Mouse (Mus musculus) kidney, postnatal 36 days (tissue): Measurements from ENCODE around the gene Lrfn1.

ENCODE experiments used
- DNase-seq, 2 experiments: peaks; one replicate each; pipeline ENCODE4 v3.0.0; 2021 to 2022; ENCODE audit warnings: mixed read lengths in 2 of 2

Lrfn1 gene

DNA sequence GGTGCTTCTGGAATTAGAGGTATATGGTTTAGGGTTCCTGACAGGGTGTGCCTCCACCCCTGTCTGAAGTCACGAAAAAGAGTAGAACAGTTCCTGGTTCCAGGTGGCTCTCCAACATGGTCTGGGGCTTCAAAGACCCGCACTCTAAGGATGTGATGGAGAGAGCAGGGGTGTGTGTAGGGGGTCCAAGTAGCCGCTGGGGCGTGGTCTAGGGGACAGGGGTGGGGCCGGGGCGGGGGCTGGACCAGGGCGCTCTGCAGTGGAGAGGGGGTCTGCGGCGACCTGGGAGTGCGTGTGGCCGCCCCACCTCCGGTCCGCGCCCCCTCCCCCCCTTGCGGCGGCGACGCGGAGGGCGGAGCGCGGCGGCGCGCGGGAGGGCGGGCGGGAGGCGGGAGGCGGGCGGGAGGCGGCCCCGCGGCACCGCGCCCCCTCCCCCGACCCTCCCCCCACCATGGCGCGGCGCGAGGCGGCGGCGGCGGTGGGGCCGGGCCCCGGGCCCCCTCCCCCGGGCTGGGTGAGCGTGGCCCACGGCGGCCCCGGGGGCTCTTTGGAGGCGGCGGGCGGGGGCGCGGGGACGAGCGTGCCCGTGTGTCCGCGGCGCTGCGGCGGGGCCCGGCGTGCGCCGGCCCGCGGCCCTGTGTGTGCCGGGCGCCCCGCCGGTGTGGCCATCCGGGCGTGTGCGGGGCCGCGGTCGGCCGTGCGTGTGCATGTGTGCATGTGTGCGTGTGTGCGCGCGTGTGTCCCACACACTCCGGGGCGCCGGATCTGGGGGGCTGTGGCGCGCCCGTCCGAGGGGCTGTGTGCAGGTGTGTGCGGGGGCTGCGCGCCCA is at the start of gene Lrfn1:
Gene Lrfn1, plus strand, starts transcription at position 450 of the 830 bp plus-strand sequence.
- peak in 1 of 2 experiments; percentile 29 for DNase-seq

DNA sequence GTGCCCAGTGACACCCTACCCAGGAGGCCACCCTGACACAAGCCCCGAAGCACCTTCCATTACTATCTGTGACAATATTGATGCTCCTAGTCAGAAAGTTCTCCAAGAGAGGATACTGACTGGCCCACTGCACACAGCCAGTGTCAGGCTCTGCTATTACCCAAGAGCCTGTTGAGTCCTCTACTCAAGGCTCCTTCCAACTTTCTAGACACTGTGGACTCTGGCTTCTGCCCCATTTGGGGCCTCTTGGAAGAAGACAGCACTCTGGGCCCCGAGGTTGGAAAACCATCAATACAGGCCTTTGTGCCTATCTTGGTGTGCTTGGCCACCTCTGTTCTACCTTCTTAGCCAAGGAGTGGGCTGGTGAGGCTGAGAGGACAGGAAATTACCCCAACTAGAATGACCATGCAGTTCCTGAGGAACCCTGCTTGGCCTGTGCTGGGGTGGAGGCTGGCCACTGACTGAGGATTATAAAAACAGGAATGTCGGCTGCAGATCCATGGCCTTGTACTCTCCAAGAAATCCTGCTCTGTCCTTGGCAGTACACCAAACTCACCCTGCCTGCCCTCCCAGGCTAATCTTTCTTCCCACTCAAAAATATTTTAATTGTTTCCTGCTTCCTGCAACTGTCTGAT is 40.8 kb upstream of the Lrfn1 start:
- peak; percentile 69 to 81 for DNase-seq

DNA sequence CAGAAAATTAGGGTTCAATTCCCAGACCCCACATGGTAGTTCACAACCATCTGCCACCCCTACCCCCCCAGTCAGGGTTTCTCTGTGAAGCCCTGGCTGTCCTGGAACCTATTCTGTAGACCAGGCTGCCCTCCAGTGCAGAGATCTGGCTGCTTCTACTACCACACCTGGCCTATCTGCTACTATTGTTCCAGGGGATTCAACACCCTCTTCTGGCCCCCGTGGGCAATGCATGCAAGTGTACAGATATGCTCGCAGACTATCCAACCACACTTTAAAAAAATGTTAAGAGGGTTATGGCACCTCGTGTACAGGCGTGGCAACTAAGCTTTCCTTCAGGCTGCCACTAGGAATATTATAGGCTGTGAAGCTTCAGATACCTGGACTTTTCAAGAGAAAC is 39.0 kb upstream of the Lrfn1 start:
- no peak for DNase-seq

DNA sequence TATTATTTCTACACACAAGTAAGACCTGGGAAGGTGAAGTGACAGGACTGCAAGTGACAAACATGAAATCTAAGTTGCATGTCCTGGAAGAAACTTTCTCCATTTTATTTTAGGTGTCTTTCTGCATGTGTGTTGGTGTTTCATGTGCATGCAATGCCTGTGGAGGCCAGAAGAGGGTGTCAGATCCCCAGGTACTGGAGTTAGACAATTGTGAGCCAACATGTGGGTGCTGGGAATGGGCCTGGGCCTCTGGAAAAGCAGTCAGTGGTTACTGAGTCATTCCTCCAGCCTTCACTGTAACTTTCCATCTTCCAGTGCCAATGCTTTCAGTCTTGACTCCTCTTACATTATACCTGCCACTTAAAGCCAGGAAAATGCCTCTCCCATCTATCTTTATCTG is 34.4 kb upstream of the Lrfn1 start:
- no peak for DNase-seq

DNA sequence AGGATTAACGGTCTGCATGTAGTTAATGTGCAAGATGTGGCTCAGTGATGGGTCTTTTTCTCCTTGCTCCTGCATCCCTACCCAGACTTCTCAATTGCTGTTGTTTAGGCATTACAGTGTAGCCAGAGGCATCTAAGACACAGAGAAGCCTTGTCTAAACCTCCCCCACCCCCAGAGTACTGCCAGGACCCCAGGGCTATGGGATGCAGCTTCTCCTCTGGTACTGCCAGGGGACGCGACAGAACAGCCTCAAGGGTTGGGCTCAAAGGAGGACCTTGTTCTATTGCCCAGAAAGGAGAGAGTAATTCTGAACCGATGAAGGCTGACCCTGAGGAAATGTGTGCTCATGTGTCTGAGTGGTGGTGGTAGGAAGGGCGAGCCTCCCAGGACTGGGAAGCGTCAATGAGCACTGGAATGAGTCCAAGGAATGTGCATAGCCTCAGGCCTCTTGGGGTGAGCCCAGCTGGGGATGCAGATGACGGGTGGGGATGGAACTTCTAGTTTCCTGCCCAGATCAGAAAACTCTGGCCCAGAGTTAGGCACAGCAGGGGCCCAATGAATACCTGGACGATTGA is 33.6 kb upstream of the Lrfn1 start:
- peak; percentile 76 to 84 for DNase-seq

DNA sequence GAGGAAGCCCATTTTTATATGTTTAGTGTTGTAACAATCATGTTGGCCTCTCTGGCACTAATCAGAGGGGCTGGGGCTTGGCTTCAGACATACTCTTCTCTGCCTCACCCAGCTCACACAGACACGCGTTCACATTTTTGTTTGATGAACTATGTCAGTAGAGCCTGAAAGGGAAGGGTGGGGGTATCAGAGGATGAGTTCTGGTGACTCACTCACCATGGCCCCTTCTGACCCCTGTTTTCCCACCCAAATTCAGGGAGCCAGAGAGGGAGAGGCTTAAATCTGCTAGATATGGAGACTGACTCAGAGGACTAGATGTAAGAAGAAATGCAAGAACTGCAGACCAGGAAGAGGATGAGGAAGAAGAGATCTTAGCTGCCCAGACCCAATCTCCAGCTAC is 32.4 kb upstream of the Lrfn1 start:
- no peak for DNase-seq

DNA sequence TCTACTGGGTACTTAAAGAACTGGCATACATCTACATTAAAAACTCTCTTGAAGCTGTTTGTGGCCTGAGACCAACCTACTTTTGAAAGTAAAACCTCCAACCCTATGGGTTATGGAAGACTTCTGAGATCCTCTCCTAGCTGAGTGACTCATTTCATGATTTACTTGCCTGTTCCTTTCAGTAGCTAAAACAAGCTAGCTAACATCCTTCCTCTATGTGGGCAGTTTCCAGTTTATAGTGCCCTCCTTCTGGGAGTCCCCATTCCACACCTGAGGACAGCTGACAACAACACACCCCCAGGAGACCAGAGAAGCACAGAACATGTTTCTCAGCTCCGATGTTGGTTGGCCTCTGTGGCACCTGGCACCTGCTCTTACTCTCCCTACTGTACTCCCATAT is 28.8 kb upstream of the Lrfn1 start:
- no peak for DNase-seq

DNA sequence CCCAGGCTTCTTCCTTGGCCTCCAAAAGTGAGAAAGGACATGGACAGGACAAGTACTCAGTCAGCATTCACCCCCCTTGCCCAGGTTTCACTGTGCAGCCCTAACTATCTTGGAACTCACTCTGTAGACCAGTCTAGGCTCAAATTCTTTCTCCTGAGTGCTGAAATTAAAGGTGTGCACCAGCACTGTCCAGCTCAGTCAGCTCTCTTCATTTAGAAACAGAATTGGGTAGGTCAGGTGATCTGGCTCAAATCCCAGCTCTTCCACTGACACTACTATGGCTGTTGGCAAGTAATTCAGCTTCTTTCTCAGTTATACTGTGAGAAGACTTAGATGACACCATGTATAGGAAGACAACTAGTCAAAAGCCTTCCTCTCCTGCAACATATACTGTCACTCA is 24.0 kb upstream of the Lrfn1 start:
- peak; percentile 46 to 50 for DNase-seq

DNA sequence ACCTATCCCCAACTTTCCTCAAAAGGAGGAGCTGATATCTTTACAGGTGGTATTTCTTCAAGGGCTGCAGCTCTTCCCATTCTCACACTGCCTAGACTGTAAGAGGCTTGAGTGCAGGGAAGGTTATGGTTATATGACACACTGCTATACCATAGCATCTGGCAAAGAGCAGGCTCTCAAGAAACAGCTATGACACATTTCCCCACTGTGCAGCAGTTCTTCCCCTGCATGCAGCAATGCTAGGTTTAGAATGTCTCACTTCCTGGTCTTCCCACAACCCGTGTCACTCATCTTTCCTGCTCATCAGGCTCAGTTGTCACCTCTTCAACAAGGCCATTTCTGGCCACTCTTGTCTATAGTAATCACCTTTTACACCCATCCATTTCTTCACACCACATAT is 21.3 kb upstream of the Lrfn1 start:
- DNase-seq = no peak

DNA sequence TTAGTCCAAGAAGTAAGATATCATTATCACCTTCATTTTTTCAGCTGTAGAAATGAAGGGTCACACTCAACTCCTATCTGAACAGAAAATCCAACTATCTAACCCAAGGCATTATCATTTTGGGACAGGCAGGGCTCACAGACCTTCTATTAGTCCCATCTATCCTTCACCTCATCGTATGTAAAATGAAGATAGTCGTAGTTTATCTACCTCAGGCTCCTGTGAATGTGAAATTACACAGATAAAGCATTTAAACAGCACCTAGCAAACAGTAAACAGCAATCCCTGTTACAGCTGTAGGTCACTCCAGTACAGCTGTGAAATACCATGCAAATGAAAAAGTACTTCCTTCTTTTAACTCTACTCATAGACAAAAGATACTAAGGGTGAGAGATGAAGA is 19.5 kb upstream of the Lrfn1 start:
- DNase-seq = no peak

DNA sequence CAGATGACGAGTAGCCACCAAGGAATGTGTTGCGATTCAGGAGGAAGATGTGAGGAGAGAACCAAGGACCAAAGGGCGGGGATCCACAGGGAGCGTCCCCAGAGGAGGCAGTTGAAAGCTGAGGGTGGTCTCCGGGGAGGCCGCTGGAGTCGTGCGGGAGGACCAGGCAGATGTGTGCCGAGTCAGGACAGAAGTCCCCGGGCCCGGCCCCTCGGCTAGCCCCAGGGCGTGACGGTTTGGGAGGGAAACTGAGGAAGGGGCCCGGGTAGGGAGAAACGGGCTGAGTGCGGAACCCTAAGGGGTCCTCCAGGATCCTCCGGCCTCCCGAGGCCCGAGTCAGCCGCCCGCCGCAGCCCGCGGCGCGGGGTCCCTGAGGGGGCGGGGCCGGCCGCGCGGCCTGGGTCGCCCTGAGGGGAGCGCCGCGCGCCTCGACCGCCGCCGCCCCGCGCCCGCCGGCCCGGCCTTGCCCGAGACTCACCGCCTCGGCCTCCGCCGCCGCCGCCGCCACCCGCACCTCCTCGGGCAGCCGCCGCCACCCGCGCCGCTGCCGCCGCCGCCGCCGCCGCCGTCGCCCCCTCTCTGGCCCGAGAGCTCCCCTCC is 16.0 kb upstream of the Lrfn1 start:
- DNase-seq = no peak

DNA sequence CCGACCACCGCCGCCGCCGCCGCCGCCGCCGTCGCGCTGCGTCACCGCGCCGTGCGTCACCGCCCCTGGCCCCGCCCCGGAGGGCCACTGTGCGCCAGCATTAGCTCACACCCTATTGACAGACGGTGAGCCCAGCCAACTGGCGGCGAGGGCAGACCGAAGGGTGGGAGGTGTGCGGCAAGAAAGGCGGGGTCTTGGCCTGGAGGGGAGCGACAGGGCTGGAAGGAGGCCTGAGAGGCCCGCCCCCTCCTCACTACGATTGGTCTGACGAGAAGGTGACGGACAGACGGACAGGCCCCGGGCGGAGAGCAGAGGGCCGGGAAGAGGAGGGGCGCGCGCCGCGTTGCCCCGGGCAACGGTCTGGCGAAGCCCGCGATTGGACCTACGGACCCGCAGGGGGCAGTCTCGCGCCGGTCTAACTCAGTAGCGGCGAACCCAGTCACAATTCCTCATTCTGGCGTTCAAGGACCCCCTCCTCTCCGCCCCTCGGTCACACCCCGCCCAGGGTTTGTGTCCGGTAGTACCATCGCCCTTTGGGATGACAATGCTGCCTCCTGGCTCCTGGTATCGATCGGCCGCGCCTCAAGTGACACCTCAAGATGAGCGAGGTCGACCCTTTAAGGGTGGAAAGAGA is 15.4 kb upstream of the Lrfn1 start:
- peak; percentile 100 for DNase-seq

DNA sequence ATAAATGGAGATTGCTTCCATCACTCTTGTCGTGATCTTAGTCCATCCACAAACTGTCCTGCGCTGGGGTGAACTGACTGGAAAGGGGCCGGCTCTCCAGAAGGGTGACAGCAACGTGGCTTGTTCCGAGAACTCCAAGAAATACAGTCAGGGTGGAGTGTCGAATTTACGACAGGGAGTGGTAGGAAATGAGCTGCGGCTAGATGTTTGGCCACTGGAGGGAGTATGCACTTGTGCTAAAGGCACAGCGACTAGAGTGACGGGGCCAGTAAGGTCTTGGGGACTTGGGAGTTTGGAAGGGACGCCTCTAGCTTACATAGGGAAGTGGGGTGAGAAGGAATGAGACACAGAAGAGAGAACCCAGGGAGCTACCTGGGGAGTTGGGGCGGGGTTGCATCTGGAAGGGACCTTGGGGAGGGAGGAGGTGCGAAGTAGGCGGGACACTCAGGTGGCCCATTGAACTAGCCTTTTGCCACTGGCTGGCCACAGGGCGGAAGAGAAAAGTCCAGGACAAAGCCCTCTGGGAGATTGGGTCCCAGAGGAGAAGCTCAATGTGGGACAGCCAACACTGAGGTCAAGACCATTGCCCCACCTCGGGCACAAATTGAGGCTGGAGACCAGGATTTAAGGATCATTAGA is 14.7 kb upstream of the Lrfn1 start, which contains the start of gene Gmfg:
Gene Gmfg, plus strand, starts transcription at position 516 of the 639 bp plus-strand sequence.
- DNase-seq = peak; percentile 86 to 87

DNA sequence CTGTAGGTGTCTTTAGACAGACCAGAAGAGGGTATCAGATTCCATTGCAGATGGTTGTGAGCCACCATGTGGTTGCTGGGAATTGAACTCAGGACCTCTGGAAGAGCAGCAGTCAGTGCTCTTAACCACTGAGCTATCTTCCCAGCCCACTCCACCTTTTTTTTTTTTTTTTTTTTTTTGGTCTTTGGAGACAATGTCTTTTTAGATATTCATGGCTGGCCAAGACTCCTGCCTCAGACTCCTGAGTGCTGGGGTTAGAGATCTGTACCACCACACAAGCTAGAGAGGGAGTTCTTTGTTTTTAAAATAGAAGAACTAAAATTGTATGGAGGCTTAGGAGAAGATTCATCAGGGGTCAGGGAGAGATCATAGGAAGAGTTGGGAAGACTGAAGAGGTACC is 13.8 kb upstream of the Lrfn1 start:
- DNase-seq = no peak

DNA sequence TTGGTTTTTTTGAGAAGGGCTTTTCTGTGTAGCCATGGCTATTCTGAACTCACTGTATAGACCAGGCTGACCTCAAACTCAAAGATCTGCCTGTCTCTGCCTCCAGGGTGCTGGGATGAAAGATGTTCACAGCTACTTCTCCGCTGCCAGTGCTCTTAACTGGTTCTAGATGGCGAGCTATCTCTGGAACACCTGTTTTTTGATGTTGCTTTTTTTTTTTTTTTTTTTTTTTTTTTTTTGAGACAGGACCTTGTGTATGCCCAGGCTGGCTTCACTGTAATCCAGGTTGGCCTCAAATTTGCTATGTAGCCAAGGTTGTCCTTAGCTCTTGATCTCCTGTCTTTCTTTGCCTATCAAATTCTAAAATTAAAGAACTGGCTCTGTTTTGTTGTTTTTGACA is 13.0 kb upstream of the Lrfn1 start:
- no peak for DNase-seq

DNA sequence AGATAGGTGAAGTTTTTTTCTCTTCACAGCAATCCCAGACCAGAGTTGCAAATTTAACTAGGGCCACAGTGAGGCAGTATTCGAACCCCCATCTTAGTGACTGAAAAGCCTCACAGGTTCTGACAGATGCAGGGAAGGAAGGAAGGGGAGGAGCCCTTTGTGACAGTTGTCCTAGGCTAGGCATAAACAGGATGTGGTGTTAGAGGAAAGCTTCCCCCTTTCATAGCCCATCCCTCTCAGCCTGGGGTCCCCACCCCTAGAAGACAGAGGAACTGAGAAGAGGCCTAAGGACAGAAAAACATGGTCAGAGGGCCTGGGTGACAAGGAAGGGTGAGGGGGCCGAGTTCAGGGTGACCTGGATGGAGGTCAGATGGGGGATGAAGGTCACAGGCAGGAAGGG is 11.0 kb upstream of the Lrfn1 start:
- peak; percentile 50 to 65 for DNase-seq

DNA sequence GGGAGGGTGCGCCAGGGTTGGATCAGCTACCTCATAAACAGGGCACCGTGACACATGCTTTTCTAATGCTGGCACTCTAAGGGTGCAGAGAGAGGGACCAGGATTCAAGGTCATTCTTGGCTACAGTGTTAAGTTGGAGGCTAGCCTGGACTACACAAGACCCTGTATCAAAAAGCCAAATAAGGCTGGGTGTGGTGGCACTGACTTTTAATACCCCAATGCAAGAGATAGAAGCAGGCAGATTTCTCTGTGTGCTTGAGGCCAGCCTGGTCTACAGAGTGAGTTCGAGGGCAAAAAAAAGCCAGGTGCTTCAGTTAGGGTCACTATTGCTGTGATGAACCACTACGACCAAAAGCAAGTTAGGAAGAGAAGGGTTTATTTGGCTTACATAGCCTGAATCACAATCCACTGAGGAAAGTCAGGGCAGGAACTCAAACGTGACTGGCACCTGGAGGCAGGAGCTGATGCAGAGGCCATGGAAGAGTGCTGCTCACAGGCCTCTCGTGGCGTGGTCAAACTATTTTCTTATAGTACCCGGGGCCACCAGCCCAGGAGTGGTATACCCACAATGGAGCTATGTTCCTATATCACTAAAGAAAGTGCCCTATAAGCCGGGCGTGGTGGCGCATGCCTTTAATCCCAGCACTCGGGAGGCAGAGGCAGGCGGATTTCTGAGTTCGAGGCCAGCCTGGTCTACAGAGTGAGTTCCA is 9.8 kb upstream of the Lrfn1 start:
- DNase-seq = no peak

DNA sequence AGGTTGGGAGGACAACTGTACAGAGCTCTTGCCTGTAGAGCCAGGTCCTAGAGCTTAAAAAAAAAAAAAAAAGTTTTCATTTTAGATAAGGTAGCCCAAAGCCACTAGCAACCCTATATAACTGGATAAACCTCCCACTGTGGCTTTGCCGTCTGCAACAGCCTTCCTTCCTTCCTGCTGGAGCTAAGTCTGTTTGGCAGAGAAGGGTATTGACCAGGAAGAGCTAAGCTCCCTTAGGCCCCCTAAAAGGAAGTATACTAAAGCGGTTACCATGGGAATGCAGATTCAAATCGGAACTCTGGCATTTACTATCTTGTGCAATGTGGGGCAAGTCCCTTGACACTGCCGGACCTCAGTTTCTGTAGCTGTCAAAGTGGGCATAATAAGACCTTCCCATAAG is 9.1 kb upstream of the Lrfn1 start:
- no peak for DNase-seq

DNA sequence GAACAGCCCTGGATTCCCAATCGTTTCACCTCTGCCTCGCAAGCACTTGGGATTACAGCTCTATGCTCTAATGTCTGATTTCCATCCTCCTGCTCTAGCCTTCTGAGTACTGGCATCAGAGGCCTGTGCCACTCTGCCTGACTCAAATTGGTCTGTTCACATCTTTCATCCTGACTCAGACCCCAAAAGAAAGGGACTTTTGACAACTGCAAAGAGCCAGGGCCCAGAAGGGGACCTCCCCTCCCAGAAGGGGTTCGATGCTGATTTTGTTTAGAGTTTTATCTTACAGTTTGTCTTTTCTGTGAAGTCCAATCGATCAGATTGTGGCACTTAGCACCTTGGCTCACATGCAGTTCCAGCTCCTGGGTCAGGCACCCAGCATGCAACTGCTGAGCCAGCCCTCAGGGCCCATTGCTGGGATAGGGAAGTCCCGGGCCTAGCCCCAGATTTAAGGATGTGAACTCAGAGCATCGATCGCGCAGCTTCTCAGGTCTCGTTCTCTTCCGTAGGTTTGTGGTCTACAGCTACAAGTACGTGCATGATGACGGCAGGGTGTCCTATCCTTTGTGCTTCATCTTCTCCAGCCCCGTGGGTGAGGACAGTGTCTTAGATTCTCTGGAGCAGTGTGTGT is 7.3 kb upstream of the Lrfn1 start:
- DNase-seq = no peak

DNA sequence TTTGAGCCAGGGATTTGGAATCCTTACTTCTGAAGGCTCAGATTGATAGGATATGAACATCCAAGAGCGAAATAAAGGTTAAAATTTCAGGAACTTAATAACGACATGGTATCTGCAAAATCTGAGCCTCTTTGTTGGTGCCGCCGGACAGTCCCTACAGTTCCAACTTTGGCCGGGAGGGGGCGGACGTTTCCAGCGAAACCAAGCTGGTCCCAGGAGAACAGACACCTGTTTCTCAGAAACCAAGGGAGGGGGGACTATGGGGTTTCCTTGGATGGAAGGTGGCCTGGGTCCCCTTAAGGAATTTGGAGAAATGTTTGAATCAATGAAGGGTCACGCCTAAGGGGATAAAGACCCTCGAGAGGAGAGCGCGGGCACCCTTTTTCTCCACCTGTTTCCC is 5.3 kb upstream of the Lrfn1 start:
- DNase-seq = peak; percentile 69 to 91

DNA sequence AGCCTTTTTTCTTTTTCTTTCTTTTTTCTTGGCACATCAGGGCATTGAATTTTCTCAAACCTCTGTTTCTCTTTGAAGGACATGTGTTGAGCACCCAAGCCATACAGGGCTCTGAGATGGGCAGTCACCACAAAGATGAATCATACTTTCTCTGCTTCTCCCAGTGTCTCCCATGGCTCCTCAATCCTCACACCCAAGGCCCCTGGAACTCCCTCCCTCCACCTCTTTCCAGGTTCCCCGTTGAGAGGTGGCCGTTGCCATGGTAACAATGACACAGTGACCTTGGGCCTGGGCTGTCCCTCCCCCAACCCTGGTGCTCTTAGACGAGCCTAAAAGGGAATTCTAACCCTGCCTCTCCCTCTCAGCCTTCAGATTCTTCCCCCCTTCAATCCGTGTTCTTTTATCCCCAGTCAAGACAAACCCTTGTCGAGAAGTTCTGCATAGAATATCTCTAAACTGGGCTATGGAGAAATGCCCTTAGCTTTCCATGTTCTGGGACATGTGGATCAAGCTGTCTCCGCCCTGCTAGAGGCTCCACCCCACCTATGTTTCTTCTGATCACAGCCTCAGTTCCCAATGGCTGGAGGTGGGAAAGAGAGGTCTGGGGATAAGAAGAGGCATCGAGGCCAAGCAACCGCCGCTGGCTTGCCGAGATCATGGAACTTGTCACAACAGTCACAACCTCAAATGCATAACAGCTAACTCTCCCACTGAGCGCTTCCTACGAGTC is 4.5 kb upstream of the Lrfn1 start:
- peak in 1 of 2 experiments; percentile 33 for DNase-seq
